Mouse (Mus musculus) forebrain, embryonic 12.5 days (tissue): ENCODE results near the gene Gm21119. TPM values are rescaled to one million over a fixed set of nuclear protein-coding genes. Genes with fewer than 3 reads are reported as not detected.
A peak's percentile ranks its signal among the peaks of the same experiment; 100 is the strongest.
"Not testable (repeated sequence)": the region's sequence is repeated elsewhere in the genome, so short reads cannot be mapped to it uniquely, and the experiment has no call there.

ENCODE experiments used
- ATAC-seq: fragments of 200-750 bp; cut with Nextera tagmentation; 2 replicates; pipeline ENCODE4 v1.8.0; 2017; ENCODE audit warnings: moderate TSS enrichment; ENCODE audit not compliant: low FRiP score
- H3K27ac ChIP-seq: fragments of 300-500 bp; sonication (generic); 2 replicates; pipeline ENCODE4 v1.5.1; 2016; ENCODE audit warnings: mild to moderate bottlenecking
- H3K27me3 ChIP-seq: fragments of 300-500 bp; sonication (generic); 2 replicates; pipeline ENCODE4 v1.6.1; 2016; ENCODE audit warnings: mild to moderate bottlenecking
- H3K36me3 ChIP-seq: fragments of 300-500 bp; sonication (generic); replicated peaks from 2 replicates; pipeline ENCODE4 v1.6.1; 2016; ENCODE audit warnings: mild to moderate bottlenecking
- H3K4me1 ChIP-seq: fragments of 300-500 bp; sonication (generic); 2 replicates; pipeline ENCODE4 v1.6.1; 2016
- H3K4me2 ChIP-seq: fragments of 300-500 bp; sonication (generic); 2 replicates; pipeline ENCODE4 v1.6.1; 2016; ENCODE audit warnings: mild to moderate bottlenecking, moderate library complexity
- H3K4me3 ChIP-seq: fragments of 300-500 bp; sonication (generic); replicated peaks from 2 replicates; pipeline ENCODE4 v1.5.1; 2016; ENCODE audit warnings: mild to moderate bottlenecking
- H3K9ac ChIP-seq: fragments of 300-500 bp; sonication (generic); 2 replicates; pipeline ENCODE4 v1.6.1; 2016; ENCODE audit warnings: mild to moderate bottlenecking
- H3K9me3 ChIP-seq: fragments of 300-500 bp; sonication (generic); 2 replicates; pipeline ENCODE4 v1.6.1; 2016
- WGBS: fragments of 180-500 bp; shearing (Covaris S2); methylation state at CpG from one replicate; pipeline ENCODE4 v1.1.7; 2016; 5-methylcytosine and 5-hydroxymethylcytosine counted together
- polyA plus RNA-seq: library from polyadenylated mRNA; unstranded; fragments of >200 nt; fragmentation: Nextera tagmentation; extraction: Ambion mirVana; gene quantifications from 2 replicates; pipeline ENCODE4 v1.2.1, GENCODE M21; 2016

The Gm21119 gene
- not detected in 2 replicates for polyA plus RNA-seq

DNA sequence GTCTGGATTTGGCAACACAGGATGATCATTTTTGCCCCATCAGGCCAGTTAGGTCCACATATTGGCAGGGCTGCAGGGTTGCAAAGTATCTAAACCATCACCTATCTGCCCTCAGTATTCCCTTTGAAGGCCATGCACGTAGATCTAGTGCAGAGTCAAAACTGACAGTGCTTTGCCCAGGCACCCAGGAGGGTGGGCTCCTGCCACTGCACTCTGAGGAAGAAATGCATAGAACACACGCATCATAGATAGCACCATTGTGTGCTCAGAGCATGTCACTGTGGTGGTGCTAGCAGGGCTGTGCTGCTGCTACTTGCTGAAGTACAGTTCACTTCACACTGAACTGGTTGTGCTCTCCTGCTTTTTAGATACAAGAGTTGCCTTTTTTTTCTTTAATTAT is at the start of gene Gm21119:
TSS of gene Gm21119 (plus strand) at position 301 of the 400 bp plus-strand sequence.
- H3K27me3 ChIP-seq, H3K9ac ChIP-seq, H3K9me3 ChIP-seq, H3K4me2 ChIP-seq, ATAC-seq, H3K4me1 ChIP-seq, H3K27ac ChIP-seq, H3K4me3 ChIP-seq, H3K36me3 ChIP-seq: not testable (repeated sequence)
- no CpG with 5 or more reads among the region's 2 CpGs for WGBS

DNA sequence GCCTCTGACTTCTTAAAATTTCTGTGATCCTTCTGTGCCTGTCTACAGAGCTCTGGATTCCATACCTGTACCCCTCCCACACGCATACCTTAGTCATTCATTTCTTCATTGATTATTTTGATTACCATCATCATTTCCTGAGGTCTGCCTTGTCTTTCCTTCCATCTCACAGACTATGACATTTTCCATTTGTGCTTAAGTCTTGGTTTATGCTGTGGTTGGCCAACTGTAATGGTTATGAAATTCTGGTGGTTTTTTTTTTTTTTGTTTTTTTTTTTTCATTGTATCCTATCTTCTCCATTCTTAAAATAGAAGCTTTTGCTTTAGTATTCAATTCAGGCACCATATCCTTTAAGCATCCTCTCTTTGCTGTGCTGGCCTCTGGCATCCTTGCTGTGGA is 48.0 kb upstream of the Gm21119 start:
- H3K9me3 ChIP-seq, H3K4me1 ChIP-seq, H3K36me3 ChIP-seq, H3K4me3 ChIP-seq, H3K27ac ChIP-seq, H3K27me3 ChIP-seq, ATAC-seq, H3K4me2 ChIP-seq, H3K9ac ChIP-seq: not testable (repeated sequence)
- 100% methylated on average over 1 of the region's 1 CpGs for WGBS

DNA sequence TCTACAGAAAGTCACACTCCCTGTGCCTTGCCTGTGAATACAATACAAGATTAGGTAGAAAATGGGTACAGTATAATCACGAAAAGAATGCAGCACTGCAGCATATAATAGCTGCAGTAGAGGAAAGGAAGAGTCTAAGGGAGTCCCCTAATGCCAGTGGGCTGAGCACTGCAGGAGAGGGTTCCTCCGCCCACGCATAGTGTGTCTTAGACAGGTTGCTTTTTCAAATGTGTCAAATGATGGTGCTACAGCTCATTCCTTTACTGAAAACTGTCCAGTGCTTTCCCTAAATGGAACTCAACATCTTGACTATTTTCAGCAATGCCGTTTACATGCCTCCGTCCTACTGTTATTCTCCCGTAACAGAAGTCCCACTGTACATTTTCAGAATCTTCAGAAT is 33.6 kb upstream of the Gm21119 start:
- H3K4me1 ChIP-seq, H3K27me3 ChIP-seq, H3K9ac ChIP-seq, H3K4me2 ChIP-seq, ATAC-seq, H3K36me3 ChIP-seq, H3K4me3 ChIP-seq, H3K9me3 ChIP-seq, H3K27ac ChIP-seq: not testable (repeated sequence)
- 90% methylated on average over 4 of the region's 6 CpGs for WGBS

DNA sequence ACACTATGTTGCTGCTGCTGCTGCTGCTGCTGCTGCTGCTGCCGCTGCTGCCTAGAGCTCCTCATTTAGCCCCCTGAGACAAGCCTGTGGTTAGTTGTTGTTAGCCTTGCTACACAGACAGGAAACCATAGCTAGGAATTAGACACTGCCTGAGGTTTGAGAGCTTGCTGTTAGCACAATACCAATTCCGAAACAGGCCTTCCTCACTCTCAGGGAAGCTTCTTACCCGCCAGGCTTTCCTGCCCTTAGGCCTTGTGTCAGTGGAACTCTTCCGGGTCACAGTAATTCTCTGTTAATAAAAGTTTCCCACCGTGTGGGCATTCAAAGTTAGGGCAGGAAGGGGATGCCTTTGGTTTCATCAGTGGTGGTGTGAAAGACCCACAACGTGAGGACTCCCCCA is 31.9 kb upstream of the Gm21119 start:
- H3K9ac ChIP-seq, ATAC-seq: not testable (repeated sequence)
- WGBS: 90% methylated on average over 4 of the region's 6 CpGs

DNA sequence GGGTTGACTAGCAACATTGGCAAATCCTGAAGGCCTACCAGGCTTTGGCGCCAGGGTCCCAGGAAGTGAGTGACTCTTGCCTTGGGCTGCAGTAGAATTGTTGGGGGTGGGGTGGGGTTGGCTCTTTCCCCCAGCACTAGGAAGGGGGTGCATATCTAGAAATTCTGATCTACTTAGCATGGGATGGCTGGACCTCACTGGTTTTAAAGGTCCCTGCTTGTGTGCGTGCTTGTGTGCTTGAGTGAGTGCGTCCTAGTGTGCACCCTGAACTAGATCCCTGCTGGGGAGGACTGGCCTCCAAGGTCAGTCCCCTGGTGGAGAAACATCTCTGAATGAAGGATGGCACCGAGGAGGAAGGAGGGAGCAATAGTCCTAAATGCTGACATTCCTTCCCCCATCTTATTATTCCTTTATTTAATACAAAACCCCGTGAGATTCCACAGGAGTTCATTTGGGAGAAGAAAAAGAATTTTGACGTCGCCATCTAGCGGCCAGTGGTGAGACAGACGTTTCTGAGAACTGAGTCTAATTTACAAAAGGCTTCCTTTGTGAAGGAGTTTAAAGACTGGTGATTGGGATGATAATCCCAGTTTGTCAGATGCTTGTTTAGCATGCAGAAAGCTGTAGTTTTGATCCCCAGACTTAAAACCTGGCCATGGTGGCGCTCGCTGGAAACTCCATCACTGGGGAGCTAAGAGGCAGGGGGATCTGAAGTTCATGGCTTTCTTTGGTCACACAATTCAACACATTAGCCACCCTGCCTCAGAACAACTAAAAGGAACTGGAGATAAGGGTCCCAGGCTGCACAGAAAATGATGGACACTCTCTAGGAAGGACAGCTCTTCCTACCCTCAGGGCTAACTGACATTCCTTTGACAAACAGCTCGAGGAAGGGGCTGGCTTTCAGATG is 26.2 kb upstream of the Gm21119 start:
- H3K36me3 ChIP-seq, H3K4me1 ChIP-seq, H3K9me3 ChIP-seq, H3K4me3 ChIP-seq, H3K27ac ChIP-seq, H3K27me3 ChIP-seq, H3K9ac ChIP-seq, H3K4me2 ChIP-seq: not testable (repeated sequence)
- peak; percentile 76 for ATAC-seq
- WGBS: 25% methylated on average over 9 of the region's 12 CpGs

More for the DNA sequence above, 31.9 kb upstream of the Gm21119 start:
- H3K27ac ChIP-seq, H3K36me3 ChIP-seq, H3K4me2 ChIP-seq, H3K27me3 ChIP-seq, H3K4me1 ChIP-seq, H3K4me3 ChIP-seq, H3K9me3 ChIP-seq: not testable (repeated sequence)

DNA sequence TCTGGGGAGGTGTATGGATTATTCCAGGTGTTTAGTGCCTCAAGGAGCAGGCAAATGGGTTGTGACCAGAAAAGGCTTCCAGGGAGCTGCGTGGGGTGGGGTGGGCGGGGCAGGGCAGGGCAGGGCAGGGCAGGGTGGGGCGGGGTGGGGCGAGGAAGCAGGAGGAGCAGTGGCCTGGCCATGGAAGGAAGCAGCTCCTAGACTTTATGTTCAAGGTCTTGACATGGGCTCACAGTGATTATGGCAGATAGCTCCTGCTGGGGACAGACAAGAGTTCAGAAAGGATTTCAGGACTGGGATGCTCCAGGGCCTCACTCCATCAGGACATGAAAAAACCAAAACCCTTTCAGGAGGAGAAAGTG is 25.6 kb upstream of the Gm21119 start:
- WGBS: 81% methylated on average over 2 of the region's 4 CpGs
- H3K27ac ChIP-seq, H3K4me2 ChIP-seq, H3K4me1 ChIP-seq, H3K9ac ChIP-seq, H3K36me3 ChIP-seq, H3K27me3 ChIP-seq, H3K4me3 ChIP-seq, H3K9me3 ChIP-seq: not testable (repeated sequence)
- ATAC-seq: peak; percentile 58

DNA sequence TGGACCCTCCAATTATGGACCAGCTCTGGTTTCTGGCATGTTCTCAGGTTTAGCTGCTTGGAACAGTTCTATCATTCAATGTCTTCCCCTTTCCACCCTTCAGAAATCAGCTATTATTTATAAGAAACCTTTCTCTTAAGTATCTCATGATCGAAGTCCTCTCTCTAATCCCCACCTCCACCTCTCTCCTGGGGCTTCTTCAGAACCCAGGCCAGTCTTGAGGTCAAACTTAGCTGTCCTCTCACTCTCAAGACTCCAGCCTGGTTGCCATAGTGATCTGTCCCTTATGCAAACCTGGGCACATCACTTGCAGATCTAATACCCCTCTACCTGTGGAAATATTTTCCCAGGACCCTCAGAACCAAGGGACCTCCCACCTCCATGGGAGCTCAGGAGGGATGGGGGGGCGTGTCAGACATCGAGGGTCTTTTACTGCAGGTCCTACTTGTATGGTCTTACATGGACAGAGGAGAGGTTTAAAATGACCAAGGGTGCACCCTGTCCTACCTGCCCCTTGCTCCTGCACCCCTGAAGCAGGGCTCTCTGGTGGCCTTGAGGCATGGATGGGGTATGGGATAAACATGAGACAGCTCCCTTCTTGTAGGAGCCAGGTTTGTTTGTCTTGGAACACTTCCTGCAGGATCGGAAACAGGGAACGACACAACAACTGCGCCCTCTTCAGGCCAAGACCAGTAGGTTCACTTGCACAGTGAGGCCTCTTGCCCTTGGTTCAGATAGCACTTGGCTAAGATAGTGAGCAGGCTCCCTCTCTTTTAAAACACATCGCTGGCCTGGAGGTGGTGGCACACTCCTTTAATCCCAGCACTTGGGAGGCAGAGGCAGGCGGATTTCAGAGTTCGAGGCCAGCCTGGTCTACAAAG is 24.4 kb upstream of the Gm21119 start:
- H3K36me3 ChIP-seq, ATAC-seq, H3K9me3 ChIP-seq, H3K27ac ChIP-seq, H3K4me2 ChIP-seq, H3K27me3 ChIP-seq, H3K9ac ChIP-seq, H3K4me1 ChIP-seq, H3K4me3 ChIP-seq: not testable (repeated sequence)
- WGBS: 73% methylated on average over 4 of the region's 9 CpGs

DNA sequence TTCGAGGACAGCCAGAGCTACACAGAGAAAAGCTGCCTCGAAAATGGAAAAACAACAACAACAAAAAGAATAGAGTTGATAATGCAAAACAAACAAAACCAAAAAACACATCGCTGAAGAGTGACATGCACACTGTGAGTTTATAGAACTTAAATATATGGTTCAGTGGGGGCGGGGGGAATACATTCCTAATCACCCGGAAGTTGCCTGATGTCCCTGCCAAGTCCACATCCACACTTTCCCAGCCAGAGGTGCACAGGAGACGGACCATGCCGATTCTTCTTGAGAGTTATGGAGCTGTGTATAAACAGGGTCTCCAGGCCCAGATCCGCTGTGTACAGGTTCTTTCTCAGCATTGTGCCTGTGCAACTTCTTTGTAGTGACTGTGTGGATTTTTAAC is 23.7 kb upstream of the Gm21119 start:
- H3K27ac ChIP-seq, H3K4me2 ChIP-seq, ATAC-seq, H3K4me1 ChIP-seq, H3K9ac ChIP-seq, H3K4me3 ChIP-seq, H3K36me3 ChIP-seq, H3K9me3 ChIP-seq, H3K27me3 ChIP-seq: not testable (repeated sequence)
- 83% methylated on average over 5 of the region's 8 CpGs for WGBS

DNA sequence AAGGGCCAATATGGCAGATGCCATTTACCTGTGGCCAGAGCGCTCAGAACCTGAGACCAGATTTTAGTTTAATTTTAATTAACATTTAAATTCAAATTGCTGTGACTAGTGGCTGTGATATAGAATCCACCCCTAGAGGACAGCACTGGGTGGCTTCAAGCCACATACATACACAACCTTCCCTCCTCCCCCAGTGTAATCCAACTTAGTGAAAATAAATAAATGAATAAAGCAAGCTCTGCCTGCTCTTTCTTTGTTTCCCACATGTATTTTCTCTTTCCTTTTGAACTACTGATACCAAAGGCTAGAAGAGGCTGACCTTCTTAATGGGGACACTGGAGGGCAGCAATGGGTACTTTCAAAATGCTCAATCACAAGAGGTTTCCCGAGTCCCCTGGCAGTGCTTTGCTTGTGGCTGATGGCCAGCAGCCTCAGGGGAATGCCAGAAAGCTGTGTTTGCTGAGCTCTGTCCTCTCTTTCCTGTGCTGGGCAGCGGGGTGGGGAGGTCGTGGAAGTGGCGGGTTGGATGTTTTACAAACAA is 21.9 kb upstream of the Gm21119 start:
- not testable (repeated sequence) for H3K27me3 ChIP-seq, H3K4me2 ChIP-seq, H3K9ac ChIP-seq, H3K27ac ChIP-seq, H3K4me1 ChIP-seq, H3K4me3 ChIP-seq, H3K36me3 ChIP-seq, ATAC-seq, H3K9me3 ChIP-seq
- WGBS: 67% methylated on average over 1 of the region's 5 CpGs

DNA sequence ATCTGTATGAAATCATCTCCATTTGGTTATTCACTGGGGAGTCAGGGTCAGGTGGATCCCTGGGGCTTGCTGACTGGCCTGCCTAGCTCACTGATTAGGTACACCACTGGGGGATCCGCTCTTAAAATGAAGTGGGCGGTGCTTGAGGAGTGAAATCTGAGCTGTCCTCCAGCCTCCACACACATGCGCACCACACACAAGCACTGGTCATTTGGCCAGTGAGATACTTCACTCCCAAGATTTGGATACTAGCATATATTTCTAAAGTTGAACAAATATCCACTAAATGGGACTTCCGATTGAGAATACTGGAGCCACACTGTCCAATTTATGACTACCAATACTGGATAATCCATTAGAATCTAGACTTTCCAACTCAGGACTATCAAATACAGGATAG is 20.9 kb upstream of the Gm21119 start:
- not testable (repeated sequence) for H3K36me3 ChIP-seq, H3K27ac ChIP-seq, ATAC-seq, H3K4me2 ChIP-seq, H3K4me3 ChIP-seq, H3K9me3 ChIP-seq, H3K27me3 ChIP-seq, H3K4me1 ChIP-seq, H3K9ac ChIP-seq
- WGBS: no CpG with 5 or more reads among the region's 4 CpGs

DNA sequence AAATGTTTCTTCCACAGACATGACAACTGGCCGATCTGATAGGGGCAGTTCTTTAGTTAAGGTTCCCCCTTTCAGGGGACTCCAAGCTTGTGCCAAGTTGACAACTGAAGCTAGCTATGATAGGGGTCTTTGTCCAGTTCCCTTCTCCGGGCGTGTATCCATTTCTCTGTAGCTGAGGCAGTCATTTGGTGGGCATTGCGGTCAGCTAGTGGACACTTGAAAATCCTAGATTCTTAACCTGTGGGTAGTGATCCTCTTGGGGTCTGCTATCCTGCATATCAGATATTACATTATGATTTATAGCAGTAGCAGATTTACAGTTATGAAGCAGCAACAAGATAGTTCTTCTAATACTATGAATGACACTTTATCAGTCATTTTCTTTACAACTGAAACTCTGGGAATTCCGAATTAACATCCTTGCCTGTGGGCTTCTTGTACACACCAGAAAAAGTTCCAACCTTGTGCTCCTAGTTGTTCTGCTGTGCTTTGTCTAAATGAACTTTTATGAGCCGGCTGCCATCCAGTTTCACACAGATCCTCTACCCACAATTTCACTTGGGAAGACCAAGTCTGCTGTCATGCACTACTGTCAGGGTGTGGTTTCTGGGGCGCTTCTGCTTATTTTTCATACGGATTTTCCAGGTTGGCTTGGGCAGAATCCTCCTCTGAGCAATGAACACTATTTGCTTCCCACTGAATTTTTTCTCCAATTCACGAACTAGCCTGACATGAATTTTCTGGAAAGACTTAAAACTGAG is 18.5 kb upstream of the Gm21119 start:
- H3K9me3 ChIP-seq, H3K9ac ChIP-seq, ATAC-seq, H3K36me3 ChIP-seq, H3K27me3 ChIP-seq, H3K4me3 ChIP-seq, H3K4me2 ChIP-seq, H3K27ac ChIP-seq, H3K4me1 ChIP-seq: not testable (repeated sequence)
- WGBS: 88% methylated on average over 6 of the region's 9 CpGs
